In the genomic region with DNA sequence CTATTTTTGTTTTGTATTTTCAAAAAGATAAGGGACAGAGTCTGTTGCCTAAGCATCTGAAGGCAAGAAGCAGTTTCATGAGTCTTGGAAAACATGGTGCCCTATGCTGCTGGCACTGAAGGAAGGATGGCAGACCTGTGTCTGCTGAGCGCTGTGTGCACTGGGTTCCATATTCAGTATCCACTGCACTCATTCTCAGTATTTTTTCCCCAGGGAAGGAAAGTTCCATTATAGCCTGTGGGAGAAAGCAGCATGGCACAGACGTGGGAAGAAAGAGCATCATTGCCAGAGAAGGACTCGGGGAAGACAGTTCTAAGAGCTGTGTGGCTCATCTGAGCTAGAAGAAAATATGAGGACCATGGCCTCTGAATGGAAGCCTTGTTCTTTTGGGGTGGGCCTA, we compare ENCODE assay signal across 25 mouse cellular contexts. TPM values are rescaled to one million over a fixed set of nuclear protein-coding genes. Genes with fewer than 3 reads are reported as not detected.
DNase-seq lines count a peak whose midpoint lies in the region; ATAC-seq and TF ChIP-seq lines count a peak whose summit lies in the region.
"Had no signal": no experiment of that assay in that cellular context is flagged by ENCODE, and none has a peak within 500 bp of the region (broad histone marks: within the 10 kb centered on the region; RNA-seq: fewer than 3 reads in every experiment).

No protein-coding gene starts in this region.

- H3K27ac ChIP-seq in layer of hippocampus, adult 2 months = peak overlapping the region; percentile 63
- H3K27ac ChIP-seq in kidney, embryonic 14.5 days (ENCODE audit: low read depth, low read length) = no peak overlapping the region
- H3K27ac ChIP-seq: embryonic facial prominence, embryonic 15.5 days; forebrain, embryonic 10.5 days; gastrocnemius, adult 2 months; heart, embryonic 15.5 days; hindbrain, embryonic 13.5 days; hindbrain, postnatal 0 days had no signal

- H3K36me3 ChIP-seq in kidney, embryonic 14.5 days (ENCODE audit: control insufficient read depth, insufficient read depth, low read length) = peaks cover 10% of the 10 kb centered on the region; the same call in 1 of the 2 replicates

- no peaks in the 10 kb centered on the region for H3K27me3 ChIP-seq in kidney, embryonic 14.5 days (ENCODE audit: control insufficient read depth, insufficient read depth, low read length)
- H3K27me3 ChIP-seq: embryonic facial prominence, embryonic 15.5 days; heart, embryonic 15.5 days; hindbrain, embryonic 13.5 days had no signal

- H3K4me2 ChIP-seq in kidney, embryonic 14.5 days (replicated peaks; ENCODE audit: low read depth, low read length) = no peak overlapping the region
- H3K4me2 ChIP-seq: embryonic facial prominence, embryonic 15.5 days; heart, embryonic 11.5 days; heart, embryonic 15.5 days; hindbrain, embryonic 13.5 days had no signal

- H3K4me1 ChIP-seq in kidney, embryonic 14.5 days (ENCODE audit: control insufficient read depth, insufficient read depth, low read length) = no peaks in the 10 kb centered on the region
- H3K4me1 ChIP-seq: embryonic facial prominence, embryonic 15.5 days; forebrain, embryonic 10.5 days; heart, embryonic 15.5 days; hindbrain, embryonic 13.5 days had no signal

- no peaks in the 10 kb centered on the region for H3K9me3 ChIP-seq in kidney, embryonic 14.5 days (ENCODE audit: control insufficient read depth, low read length)
- H3K9me3 ChIP-seq: embryonic facial prominence, embryonic 15.5 days; forebrain, embryonic 10.5 days; heart, embryonic 15.5 days; hindbrain, embryonic 13.5 days had no signal

- WGBS in kidney, embryonic 14.5 days = 93% methylated on average over 3 of the region's 3 CpGs

- no peak for TF ChIP-seq CTCF in layer of hippocampus, adult 2 months (conservative IDR thresholded peaks at IDR 0.05)

- H3K9ac ChIP-seq in kidney, embryonic 14.5 days (ENCODE audit: low read depth, low read length) = no peak overlapping the region
- H3K9ac ChIP-seq: embryonic facial prominence, embryonic 15.5 days; heart, embryonic 15.5 days; hindbrain, embryonic 13.5 days had no signal

- no peak overlapping the region for H3K4me3 ChIP-seq in layer of hippocampus, adult 2 months
- no peak overlapping the region for H3K4me3 ChIP-seq in kidney, embryonic 14.5 days (ENCODE audit: low read length)
- H3K4me3 ChIP-seq: embryonic facial prominence, embryonic 15.5 days; erythroblast, embryonic 14.5 days; forebrain, embryonic 10.5 days; gastrocnemius, adult 2 months; heart, embryonic 15.5 days; hindbrain, embryonic 13.5 days had no signal

- intact Hi-C loops in left cerebral cortex, postnatal 36 days (cut with DNase I) = no loop called here

- DNase-seq in layer of hippocampus, adult 2 months (ENCODE audit: low spot score in 2 of 2) = peak in 1 of 2 experiments; percentile 23
- DNase-seq in layer of hippocampus, adult 8-10 months (ENCODE audit: low spot score in 2 of 2) = no peak
- DNase-seq in right cerebral cortex, postnatal 25 days = peak; percentile 24
- DNase-seq in right cerebral cortex, postnatal 4 days = no peak
- DNase-seq in left cerebral cortex, postnatal 36 days (ENCODE audit: low spot score in 2 of 2) = peak; percentile 28 to 39
- no peak for DNase-seq in urinary bladder, postnatal 4 days (ENCODE audit: low spot score in 2 of 2)
- DNase-seq: adrenal gland, adult 8-10 months; adrenal gland, postnatal 36 days; cerebellum, adult 11 months; cerebellum, adult 8-10 months; cerebellum, postnatal 14 days; embryo, embryonic 11 days; gastrocnemius, adult 2 months; gastrocnemius, postnatal 36 days; heart, adult 18-20 months; heart, postnatal 14 days had no signal

- no peak for ATAC-seq in kidney, embryonic 14.5 days (ENCODE audit: low FRiP score, low TSS enrichment)
- ATAC-seq: forebrain, embryonic 14.5 days; hindbrain, postnatal 0 days had no signal

RNA-seq across cellular contexts. Expression of a gene that starts 43.7 kb away (rescaled TPM):
- total RNA-seq in layer of hippocampus, adult 2 months (2021) = 10 to 100 TPM; 11.4 to 12.2 TPM
- total RNA-seq in layer of hippocampus, adult 8-10 months (2022) = 10 to 100 TPM; 13.2 to 15.4 (median 13.8) TPM
- total RNA-seq in left cerebral cortex, postnatal 36 days (2021) = 10 to 100 TPM; 10.2 to 15.3 TPM
- polyA plus RNA-seq in kidney, embryonic 14.5 days (2014; fragmentation: Nextera tagmentation; extraction: Ambion mirVana) = 7.2 and 11.8 TPM in 2 replicates

RNA-seq across cellular contexts. Expression of a gene that starts 56.9 kb away (rescaled TPM):
- 10 to 100 TPM; 13.9 to 15.8 TPM for total RNA-seq in layer of hippocampus, adult 2 months (2021)
- total RNA-seq in layer of hippocampus, adult 8-10 months (2022) = 10 to 100 TPM; 10.5 to 22.2 (median 13.9) TPM
- 10 to 100 TPM; 10.6 to 17.4 TPM for total RNA-seq in left cerebral cortex, postnatal 36 days (2021)
- polyA plus RNA-seq in kidney, embryonic 14.5 days (2014; fragmentation: Nextera tagmentation; extraction: Ambion mirVana) = 3.2 and 4.9 TPM in 2 replicates

RNA-seq across cellular contexts. Expression of a gene that starts 57.1 kb away (rescaled TPM):
- total RNA-seq in layer of hippocampus, adult 2 months (2021) = 10 to 100 TPM; 51.5 to 55.3 TPM
- 10 to 100 TPM; 44.4 to 56.1 (median 51.3) TPM for total RNA-seq in layer of hippocampus, adult 8-10 months (2022)
- total RNA-seq in left cerebral cortex, postnatal 36 days (2021) = 10 to 100 TPM; 41.1 to 43.6 TPM
- polyA plus RNA-seq in kidney, embryonic 14.5 days (2014; fragmentation: Nextera tagmentation; extraction: Ambion mirVana) = 38.9 and 54.5 TPM in 2 replicates

Comparison
In these comparisons a context has a peak if more than half of its experiments do, and no peak if none do; other contexts are left out.
1. DNase-seq: peak in right cerebral cortex, postnatal 25 days (single experiment) and left cerebral cortex, postnatal 36 days (2 of 2); none in layer of hippocampus, adult 8-10 months (0 of 2), right cerebral cortex, postnatal 4 days (single experiment) and urinary bladder, postnatal 4 days (0 of 2).